Comparison of ENCODE assay signal across 30 mouse cellular contexts in the genomic region with DNA sequence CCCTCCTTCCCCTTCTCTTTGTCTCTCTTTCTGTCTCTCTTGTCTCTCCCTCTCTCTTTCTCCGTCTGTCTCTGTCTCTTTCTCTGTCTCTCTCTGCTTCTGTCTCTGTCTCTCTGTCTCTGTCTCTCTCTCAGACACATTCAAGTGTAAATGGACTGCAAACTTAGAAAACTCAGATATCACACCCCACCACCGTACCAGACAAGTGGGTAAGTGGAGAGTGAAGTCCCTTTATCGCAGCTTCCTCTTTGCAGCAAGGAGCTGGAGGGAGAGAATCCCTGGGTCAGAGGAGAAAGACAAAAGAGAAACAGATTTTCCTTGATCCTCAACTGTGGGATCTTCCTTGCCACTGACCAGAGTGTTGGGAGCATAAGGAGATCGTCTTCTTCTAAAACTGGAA.
"Had no signal": no experiment of that assay in that cellular context is flagged by ENCODE, and none has a peak within 500 bp of the region (broad histone marks: within the 10 kb centered on the region; RNA-seq: fewer than 3 reads in every experiment).

No protein-coding gene starts in this region.

- H3K4me1 ChIP-seq: limb, embryonic 10.5 days; limb, embryonic 12.5 days; limb, embryonic 13.5 days; limb, embryonic 15.5 days; liver, embryonic 12.5 days; liver, embryonic 13.5 days; liver, embryonic 15.5 days; lung, embryonic 15.5 days; megakaryocyte, embryonic 14.5 days; midbrain, embryonic 10.5 days had no signal

- ATAC-seq: liver, embryonic 12.5 days; liver, postnatal 0 days; lung, postnatal 0 days; midbrain, embryonic 13.5 days; midbrain, embryonic 15.5 days; midbrain, embryonic 16.5 days had no signal

- H3K9ac ChIP-seq: limb, embryonic 12.5 days; limb, embryonic 13.5 days; limb, embryonic 15.5 days; liver, embryonic 12.5 days; liver, embryonic 13.5 days; liver, embryonic 14.5 days; liver, embryonic 15.5 days; liver, postnatal 0 days; lung, embryonic 14.5 days; lung, embryonic 15.5 days; midbrain, embryonic 12.5 days; midbrain, embryonic 13.5 days; midbrain, embryonic 15.5 days had no signal

- H3K27ac ChIP-seq: limb, embryonic 10.5 days; limb, embryonic 12.5 days; limb, embryonic 13.5 days; limb, embryonic 15.5 days; liver, embryonic 12.5 days; liver, embryonic 13.5 days; liver, embryonic 14.5 days; liver, embryonic 15.5 days; lung, embryonic 15.5 days; macrophage; midbrain, embryonic 10.5 days; midbrain, embryonic 12.5 days; midbrain, embryonic 13.5 days; midbrain, embryonic 15.5 days had no signal

- DNase-seq: liver; liver, embryonic 13.5 days; liver, postnatal 0 days; lung, adult 18-20 months; lung, adult 2 months; lung, postnatal 10 days; lung, postnatal 14 days; lung, postnatal 36 days; lung, postnatal 4 days; midbrain, embryonic 14.5 days had no signal

- H3K9me3 ChIP-seq: limb, embryonic 10.5 days; limb, embryonic 12.5 days; limb, embryonic 15.5 days; liver, embryonic 12.5 days; liver, embryonic 13.5 days; liver, embryonic 15.5 days; lung, embryonic 15.5 days; midbrain, embryonic 10.5 days; midbrain, embryonic 12.5 days; midbrain, embryonic 13.5 days; midbrain, embryonic 15.5 days had no signal

- H3K27me3 ChIP-seq: limb, embryonic 12.5 days; limb, embryonic 13.5 days; limb, embryonic 15.5 days; liver, embryonic 12.5 days; liver, embryonic 13.5 days; liver, embryonic 15.5 days; lung, embryonic 15.5 days; midbrain, embryonic 15.5 days had no signal

- H3K36me3 ChIP-seq: limb, embryonic 10.5 days; limb, embryonic 12.5 days; limb, embryonic 13.5 days; limb, embryonic 15.5 days; liver, embryonic 12.5 days; liver, embryonic 13.5 days; liver, embryonic 15.5 days; lung, embryonic 15.5 days; midbrain, embryonic 10.5 days; midbrain, embryonic 12.5 days; midbrain, embryonic 13.5 days; midbrain, embryonic 15.5 days had no signal

- H3K4me2 ChIP-seq: limb, embryonic 12.5 days; limb, embryonic 13.5 days; limb, embryonic 15.5 days; liver, embryonic 11.5 days; liver, embryonic 12.5 days; liver, embryonic 13.5 days; liver, embryonic 15.5 days; lung, embryonic 14.5 days; lung, embryonic 15.5 days; midbrain, embryonic 11.5 days; midbrain, embryonic 12.5 days; midbrain, embryonic 13.5 days; midbrain, embryonic 15.5 days had no signal

- H3K4me3 ChIP-seq: limb, embryonic 10.5 days; limb, embryonic 12.5 days; limb, embryonic 13.5 days; limb, embryonic 15.5 days; liver, embryonic 12.5 days; liver, embryonic 13.5 days; liver, embryonic 15.5 days; lung, embryonic 15.5 days; megakaryocyte, embryonic 14.5 days; midbrain, embryonic 10.5 days; midbrain, embryonic 12.5 days; midbrain, embryonic 13.5 days; midbrain, embryonic 15.5 days; myocyte had no signal
